Mouse (Mus musculus): ENCODE measurements around the gene Rpia.

The Rpia gene

GRCm38 (mm10) chr6:70805267-70805666 is 13.2 kb upstream of the Rpia start:
- DNase-seq (ENCODE audit: extremely low spot score): peak; percentile 65

GRCm38 (mm10) chr6:70804632-70805031 is 12.6 kb upstream of the Rpia start:
- DNase-seq (ENCODE audit: extremely low spot score): peak; percentile 56

- DNase-seq (ENCODE audit: extremely low spot score): peak; percentile 62
These were observed 5.7 kb upstream of the Rpia start for GRCm38 (mm10) chr6:70797581-70798251.

- DNase-seq (ENCODE audit: extremely low spot score): no peak
These were observed 4.9 kb upstream of the Rpia start for GRCm38 (mm10) chr6:70796940-70797339.

- no peak for DNase-seq (ENCODE audit: extremely low spot score)
These were observed 612 bp upstream of the Rpia start for GRCm38 (mm10) chr6:70792644-70793043.

- peak; percentile 37 for DNase-seq (ENCODE audit: extremely low spot score)
These were observed 925 bp downstream of the Rpia start for GRCm38 (mm10) chr6:70790852-70791761.

GRCm38 (mm10) chr6:70790034-70790650 is 1.9 kb downstream of the Rpia start:
- DNase-seq (ENCODE audit: extremely low spot score): no peak

- DNase-seq (ENCODE audit: extremely low spot score): no peak
These were observed 2.9 kb downstream of the Rpia start for GRCm38 (mm10) chr6:70789134-70789533.

- no peak for DNase-seq (ENCODE audit: extremely low spot score)
These were observed 4.5 kb downstream of the Rpia start for GRCm38 (mm10) chr6:70787524-70787923.

- no peak for DNase-seq (ENCODE audit: extremely low spot score)
These were observed 6.2 kb downstream of the Rpia start for GRCm38 (mm10) chr6:70785852-70786251.

GRCm38 (mm10) chr6:70784811-70785210 is 7.2 kb downstream of the Rpia start:
- no peak for DNase-seq (ENCODE audit: extremely low spot score)

- no peak for DNase-seq (ENCODE audit: extremely low spot score)
These were observed 10.7 kb downstream of the Rpia start for GRCm38 (mm10) chr6:70781336-70781735.

GRCm38 (mm10) chr6:70774372-70774771 is 17.7 kb downstream of the Rpia start:
- no peak for DNase-seq (ENCODE audit: extremely low spot score)

- no peak for DNase-seq (ENCODE audit: extremely low spot score)
These were observed 18.3 kb downstream of the Rpia start for GRCm38 (mm10) chr6:70773769-70774168.

GRCm38 (mm10) chr6:70768769-70769168 is 23.3 kb downstream of the Rpia start:
- peak; percentile 73 for DNase-seq (ENCODE audit: extremely low spot score)

GRCm38 (mm10) chr6:70765076-70765475 is 27.0 kb downstream of the Rpia start:
- DNase-seq (ENCODE audit: extremely low spot score): no peak

- DNase-seq (ENCODE audit: extremely low spot score): no peak
These were observed 27.5 kb downstream of the Rpia start for GRCm38 (mm10) chr6:70764551-70764950.

- no peak for DNase-seq (ENCODE audit: extremely low spot score)
These were observed 28.2 kb downstream of the Rpia start for GRCm38 (mm10) chr6:70763881-70764280.

- DNase-seq (ENCODE audit: extremely low spot score): no peak
These were observed 29.4 kb downstream of the Rpia start for GRCm38 (mm10) chr6:70762659-70763058.

- no peak for DNase-seq (ENCODE audit: extremely low spot score)
These were observed 31.1 kb downstream of the Rpia start for GRCm38 (mm10) chr6:70760951-70761350.

- DNase-seq (ENCODE audit: extremely low spot score): no peak
These were observed 37.2 kb downstream of the Rpia start for GRCm38 (mm10) chr6:70754833-70755232.

GRCm38 (mm10) chr6:70752351-70752750 is 39.7 kb downstream of the Rpia start:
- peak; percentile 29 for DNase-seq (ENCODE audit: extremely low spot score)

- DNase-seq (ENCODE audit: extremely low spot score): no peak
These were observed 40.1 kb downstream of the Rpia start for GRCm38 (mm10) chr6:70751898-70752273.
